Mouse (Mus musculus) bone marrow macrophage, adult 2 months (primary cell): ENCODE data around the gene Adamts9.

ENCODE experiments used
- CTCF ChIP-seq: IDR thresholded peaks from 2 replicates; pipeline ENCODE4 v1.5.1; 2012; ENCODE audit warnings: low read depth, mild to moderate bottlenecking, low read length, moderate library complexity
- POLR2A ChIP-seq: IDR thresholded peaks from 2 replicates; pipeline ENCODE4 v1.6.1; 2012; ENCODE audit warnings: mild to moderate bottlenecking, low read depth, low read length, borderline replicate concordance

DNA sequence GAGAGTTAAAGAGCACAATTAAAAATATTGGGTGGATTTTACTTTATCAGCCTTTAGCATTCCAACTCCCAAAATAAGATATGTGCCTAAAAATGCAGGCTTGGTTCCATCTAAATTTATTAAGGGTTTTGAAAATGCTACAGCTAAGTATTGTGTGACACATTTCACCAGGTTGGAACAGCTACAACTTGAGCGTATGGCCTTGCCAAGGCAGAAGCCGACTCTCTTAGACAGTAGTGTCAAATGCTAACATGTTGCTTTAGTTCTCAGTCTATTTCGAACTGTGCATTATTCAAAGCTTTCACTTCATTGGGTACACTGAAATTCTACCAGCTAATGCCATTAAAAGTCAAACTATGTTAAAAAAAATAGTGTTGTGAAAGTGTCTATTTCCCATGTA, 30.0 kb upstream of the Adamts9 start:
- TF ChIP-seq POLR2A: no peak
- no peak for TF ChIP-seq CTCF
